Mouse (Mus musculus): Measurements from ENCODE around the gene Baiap2l2.

DNA sequence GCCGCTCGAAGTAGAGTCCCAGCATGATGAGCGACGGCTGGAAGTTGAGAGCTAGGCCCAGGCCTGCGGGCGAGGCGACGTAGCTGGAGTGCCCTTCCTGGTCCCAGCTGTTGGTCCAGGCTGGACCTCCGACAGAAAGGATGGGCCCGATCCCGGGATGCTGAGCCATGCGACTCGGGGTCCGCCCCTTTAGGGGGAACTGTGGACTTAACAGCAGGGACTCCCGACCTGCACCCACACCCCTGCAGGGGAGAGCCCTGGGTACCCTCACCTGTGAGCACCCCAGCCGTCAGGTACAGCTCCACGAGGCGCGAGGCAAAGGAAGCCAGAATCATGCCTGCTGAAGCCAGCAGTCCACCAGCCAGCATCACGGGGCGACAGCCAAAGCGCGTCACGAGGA, 32.8 kb downstream of the Baiap2l2 start:
- TF ChIP-seq CTCF (conservative IDR thresholded peaks at IDR 0.05; ENCODE audit: insufficient read depth, insufficient read length, low read depth, low read length) = no peak
- TF ChIP-seq POLR2A (IDR thresholded peaks at IDR 0.05; ENCODE audit: low read depth, low read length) = no peak
